Mouse (Mus musculus) cerebellum, postnatal 10 days (tissue): ENCODE measurements at regions not wholly inside any gene's neighbourhood (a gene's known extent, or its start where the extent isn't known, plus 50 kb on each side); places are given as distances from the start of the nearest gene placed in this dataset.
A peak's percentile ranks its signal among the peaks of the same experiment; 100 is the strongest.

ENCODE experiments used
- DNase-seq, 2 experiments: peaks; one replicate each; pipeline ENCODE4 v3.0.0; 2021; ENCODE audit warnings: mixed read lengths in 2 of 2

DNA sequence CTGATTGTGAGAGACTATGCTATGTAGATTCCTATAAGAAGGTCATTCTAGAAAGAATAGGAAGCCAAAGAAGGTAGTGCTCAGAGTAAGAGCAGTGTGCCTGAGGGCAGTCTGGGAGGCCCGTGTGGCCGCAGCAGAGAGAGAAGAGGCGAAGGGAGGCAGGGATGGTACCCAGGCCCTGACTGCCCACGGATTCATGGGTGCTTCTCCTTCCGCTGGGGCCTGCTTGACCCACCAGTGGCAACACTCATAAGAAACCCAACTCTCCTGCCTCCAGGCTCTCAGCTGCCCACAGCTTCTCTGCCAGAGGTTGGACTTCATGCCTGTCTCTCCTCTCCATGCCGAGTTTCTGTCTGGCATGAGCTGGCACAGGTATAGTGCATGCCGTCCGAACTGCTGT, 60.6 kb upstream of the Twist2 start:
- no peak for DNase-seq

GRCm38 (mm10) chr1:91742031-91742430, 59.2 kb upstream of the Twist2 start:
- DNase-seq, result no peak

GRCm38 (mm10) chr1:91742914-91743313, 58.3 kb upstream of the Twist2 start:
- DNase-seq, result no peak

DNA sequence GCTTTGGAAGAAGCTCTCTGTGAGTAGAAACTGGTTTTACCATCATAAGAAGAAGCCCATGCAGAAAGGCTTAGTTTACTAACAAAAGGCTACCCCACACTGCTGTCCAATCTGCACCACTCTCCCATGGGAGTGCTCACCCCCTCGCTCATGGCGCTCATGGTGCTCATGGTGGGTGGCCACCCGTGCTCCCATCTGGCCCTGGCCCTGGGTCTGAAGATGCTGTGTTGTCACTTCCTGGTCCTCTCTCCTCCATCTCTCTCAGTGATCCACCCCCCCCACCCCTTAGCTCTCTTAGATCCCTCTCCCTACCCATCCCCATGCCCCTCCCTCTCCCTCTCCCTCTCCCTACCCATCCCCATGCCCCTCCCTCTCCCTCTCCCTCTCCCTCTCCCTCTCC, 57.2 kb upstream of the Twist2 start:
- no peak for DNase-seq

GRCm38 (mm10) chr1:91744701-91745100, 56.6 kb upstream of the Twist2 start:
- no peak for DNase-seq

DNA sequence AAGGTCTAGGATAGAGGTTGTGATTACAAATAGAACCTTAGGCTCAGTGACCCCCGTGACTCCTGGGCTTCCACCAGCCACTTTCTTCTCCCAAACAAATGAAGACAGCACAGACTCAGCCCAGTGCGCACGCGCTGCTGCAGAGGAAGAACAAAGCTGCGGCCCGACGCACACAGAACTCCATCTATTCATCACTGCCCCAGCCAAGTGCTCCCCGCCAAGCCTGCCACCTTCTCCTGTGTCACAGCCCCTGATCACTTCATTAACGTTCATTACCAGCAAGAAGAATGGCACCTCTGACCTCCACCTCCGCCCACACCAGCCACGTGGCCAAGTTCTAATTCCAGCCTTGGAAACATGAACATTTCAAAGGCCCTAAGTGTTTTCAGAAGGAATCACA, 53.7 kb upstream of the Twist2 start:
- peak; percentile 27 to 46 for DNase-seq
